Mouse (Mus musculus): ENCODE results near the gene Myo6.

Gene Myo6

DNA sequence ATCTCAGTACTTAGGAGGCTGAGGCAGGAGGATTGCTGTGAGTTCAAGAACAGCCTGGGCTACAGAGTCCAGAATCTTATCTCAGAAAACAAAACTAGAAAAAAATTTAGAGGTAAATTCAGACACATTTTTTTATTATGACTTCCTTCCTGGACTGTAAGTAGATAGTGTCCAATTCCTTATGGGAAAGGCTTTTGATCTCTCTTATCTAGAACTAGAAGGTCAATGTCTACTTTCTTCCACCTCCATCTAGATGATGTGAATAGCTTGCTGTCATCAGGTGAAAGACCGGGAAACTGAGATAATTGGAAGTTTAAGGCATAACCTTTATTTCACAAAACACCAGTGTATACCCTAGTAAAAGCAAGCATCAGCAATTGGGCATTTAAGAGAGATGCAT lies 16.9 kb downstream of the Myo6 start:
- no peak for DNase-seq (ENCODE audit: low spot score)

DNA sequence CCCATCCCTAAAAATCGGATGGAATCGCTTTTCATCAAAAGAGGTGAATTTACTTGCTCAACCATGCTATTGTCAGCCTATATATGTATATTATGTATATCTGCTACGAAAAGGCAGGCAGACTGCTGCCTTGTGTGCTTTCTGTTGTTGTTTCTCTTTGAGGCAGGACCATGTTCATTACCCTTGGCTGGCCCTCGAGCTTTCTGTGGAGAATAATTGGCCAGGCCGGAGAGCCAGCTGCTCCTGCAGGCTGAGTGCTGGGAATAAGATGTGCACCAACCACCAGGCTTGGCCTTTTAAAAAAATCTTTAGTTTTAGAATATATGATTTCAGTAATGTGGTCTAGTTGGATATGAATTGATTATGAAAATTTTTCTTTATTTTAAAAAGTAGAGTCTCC lies 19.3 kb downstream of the Myo6 start:
- DNase-seq (ENCODE audit: low spot score), result no peak

DNA sequence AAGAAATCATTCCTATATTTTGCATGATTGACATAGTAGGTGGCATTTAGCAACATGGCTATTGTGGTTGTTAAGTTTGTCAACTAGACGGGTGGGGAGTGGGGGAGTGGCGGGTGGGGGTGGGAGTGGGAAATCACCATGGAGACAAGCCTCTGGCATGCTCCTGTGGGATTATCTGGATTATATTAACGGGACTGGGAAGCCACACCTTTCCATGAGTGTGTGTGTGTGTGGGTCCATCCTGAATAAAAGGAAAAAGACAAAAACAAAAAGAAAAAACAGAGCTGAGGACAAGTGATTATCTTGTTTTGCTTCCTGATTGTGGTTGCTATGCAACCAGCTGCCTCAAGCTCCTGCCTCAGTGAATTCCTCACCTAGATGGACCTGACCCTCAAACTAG lies 20.9 kb downstream of the Myo6 start:
- DNase-seq (ENCODE audit: low spot score), result no peak

- DNase-seq (ENCODE audit: low spot score), result no peak
These were observed 21.9 kb downstream of the Myo6 start for GRCm38 (mm10) chr9:80186693-80187092.

- peak; percentile 63 for DNase-seq (ENCODE audit: low spot score)
These were observed 23.6 kb downstream of the Myo6 start for GRCm38 (mm10) chr9:80188324-80188893.

DNA sequence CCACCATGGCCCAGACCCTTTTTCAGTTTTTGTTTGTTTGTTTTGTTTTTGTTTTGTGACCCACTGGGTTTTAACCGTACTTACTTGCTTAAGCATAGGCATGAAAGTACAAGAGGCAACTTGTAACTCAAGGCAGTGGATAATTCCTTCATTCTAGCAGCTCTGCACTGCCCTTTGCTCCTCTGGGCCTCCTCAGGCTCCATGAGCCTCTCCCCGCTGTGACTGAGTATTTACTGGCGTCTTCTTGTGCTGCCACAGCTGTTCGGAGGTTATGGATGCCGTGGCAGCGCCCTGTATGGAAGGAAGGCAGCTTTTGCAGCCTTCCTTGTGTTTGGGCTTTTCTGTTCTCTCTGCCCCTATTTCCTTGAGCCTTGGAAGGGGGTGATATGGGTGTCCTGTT lies 26.4 kb downstream of the Myo6 start:
- DNase-seq (ENCODE audit: low spot score), result no peak

GRCm38 (mm10) chr9:80192324-80192723 lies 27.5 kb downstream of the Myo6 start:
- no peak for DNase-seq (ENCODE audit: low spot score)

- DNase-seq (ENCODE audit: low spot score), result no peak
These were observed 29.6 kb downstream of the Myo6 start for GRCm38 (mm10) chr9:80194446-80194845.

DNA sequence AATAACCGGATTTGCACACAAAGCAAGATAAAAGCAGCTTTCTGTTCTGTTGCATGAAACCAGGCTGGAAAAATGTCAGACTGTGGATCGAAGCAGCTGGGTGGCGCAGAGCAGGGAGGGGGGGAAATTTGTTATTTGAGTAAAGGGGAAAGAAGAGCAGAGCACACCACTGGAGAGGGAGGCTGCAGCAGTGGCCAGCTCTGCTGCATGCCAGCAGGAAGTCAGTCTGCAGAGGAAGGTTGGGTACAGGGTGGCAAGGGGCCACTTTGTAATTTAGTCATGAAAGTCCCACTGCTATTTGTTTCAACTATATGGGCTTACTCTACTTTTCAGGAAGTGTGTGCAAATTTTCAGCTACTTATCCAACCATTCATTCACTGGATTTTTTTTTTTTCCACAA lies 31.3 kb downstream of the Myo6 start:
- no peak for DNase-seq (ENCODE audit: low spot score)

DNA sequence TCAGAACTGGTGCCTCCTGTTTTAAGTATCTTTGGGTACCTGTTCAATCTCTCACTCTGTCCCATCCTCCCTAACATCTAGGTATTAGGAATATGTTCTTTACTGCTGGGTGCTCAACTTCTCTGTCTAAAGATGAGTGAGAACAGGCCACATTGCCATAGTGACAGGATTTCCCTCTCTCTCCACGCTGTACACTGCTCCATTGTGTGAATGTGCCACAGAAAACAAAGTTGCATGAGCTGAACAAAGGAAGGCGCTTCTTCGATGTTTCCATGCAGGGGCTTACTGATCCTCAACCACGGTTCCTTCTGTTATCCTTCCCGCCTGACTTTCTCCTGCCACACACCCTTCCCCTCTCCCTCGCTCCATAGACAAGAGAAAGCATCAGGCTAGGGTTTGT lies 32.4 kb downstream of the Myo6 start:
- DNase-seq (ENCODE audit: low spot score), result no peak

DNA sequence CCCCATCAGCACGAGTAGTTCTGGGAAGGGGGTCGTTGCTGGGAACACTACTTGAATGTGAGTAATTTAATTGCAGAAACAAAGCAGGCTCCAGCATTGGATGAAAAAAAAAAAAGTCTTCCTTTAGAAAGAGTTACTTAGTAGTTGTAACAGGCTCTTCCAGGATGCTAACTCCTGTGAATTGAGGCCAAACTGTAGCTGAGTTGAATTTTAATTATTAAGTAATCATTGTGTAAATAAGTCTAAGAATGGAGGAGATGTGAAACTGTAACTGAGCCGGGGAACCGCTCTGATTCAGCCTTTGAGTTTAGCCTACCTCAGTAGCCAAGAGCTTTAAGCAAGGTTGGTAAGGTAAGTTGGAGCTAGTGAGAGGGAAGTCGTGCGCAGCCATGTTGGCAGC lies 36.0 kb downstream of the Myo6 start:
- no peak for DNase-seq (ENCODE audit: low spot score)

DNA sequence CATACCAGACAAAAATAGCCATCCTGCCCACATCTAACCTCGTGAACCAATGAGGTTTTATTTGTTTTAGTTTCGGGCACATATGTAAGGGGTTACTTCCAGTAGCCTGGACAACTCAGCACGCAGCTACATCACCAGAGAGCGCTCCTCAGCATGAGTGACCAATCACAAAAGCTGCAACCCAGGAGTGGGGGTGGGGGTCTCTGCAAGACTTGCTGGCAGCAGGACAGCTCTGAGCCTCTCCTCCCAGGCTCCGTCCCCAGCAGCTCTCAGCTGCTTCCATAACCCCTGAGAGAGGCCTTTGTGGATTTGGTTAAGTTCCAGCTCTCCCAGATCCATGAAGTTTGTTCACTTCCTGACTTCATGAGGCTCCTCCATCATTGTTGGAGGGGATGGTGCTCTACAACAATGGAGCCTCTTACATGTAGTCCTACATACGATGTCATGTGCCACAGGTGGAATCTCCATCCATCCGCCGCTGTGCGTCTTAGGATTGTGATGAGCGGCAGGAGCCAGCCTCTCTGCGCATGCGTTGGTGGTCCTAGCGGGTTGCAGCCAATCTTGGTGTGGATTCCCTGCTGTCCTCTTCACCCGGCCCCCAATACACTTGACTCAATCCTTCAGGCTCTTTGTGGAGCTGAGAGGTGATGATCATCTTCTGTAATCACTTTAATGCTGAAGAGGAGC lies 37.7 kb downstream of the Myo6 start:
- no peak for DNase-seq (ENCODE audit: low spot score)

DNA sequence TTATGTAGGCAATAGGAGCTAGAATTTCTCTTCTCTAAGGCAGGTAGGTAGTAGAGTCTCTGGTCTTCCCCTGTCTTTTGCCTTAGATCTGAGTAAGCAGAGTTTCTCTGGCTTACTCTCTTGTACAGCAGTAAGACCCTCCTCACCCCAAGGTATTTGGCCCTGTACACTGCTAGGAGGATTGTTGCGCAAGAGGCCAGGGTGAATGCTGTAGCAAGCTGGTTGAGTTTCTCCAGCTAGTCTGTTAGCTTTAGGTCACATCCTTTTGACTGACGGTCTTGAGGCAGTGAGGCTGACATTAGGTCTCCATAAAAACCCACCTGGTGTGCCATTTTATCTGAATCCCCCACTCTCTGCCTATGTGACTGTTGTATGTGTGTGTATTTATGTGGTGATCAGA lies 43.9 kb downstream of the Myo6 start:
- no peak for DNase-seq (ENCODE audit: low spot score)

DNA sequence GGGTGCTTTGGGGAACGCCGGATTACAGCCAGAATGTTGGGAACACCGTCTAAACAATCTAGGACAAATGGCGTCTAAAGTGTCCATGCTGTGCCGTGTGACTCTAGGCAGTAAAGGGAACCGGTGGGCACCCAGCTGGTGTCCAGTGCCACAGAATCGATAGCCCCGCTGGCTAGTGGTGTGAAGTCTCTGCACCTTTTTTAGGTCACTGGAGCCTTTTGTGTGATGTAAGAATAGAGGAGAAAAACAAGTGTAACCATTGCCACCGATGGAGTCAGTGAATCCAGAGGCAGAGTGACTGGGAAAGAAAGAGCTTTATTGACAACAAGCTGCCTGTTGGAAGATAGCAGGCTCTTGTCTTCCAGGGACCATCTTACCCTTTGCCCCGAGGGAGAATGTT lies 44.6 kb downstream of the Myo6 start:
- peak; percentile 20 for DNase-seq (ENCODE audit: low spot score)

GRCm38 (mm10) chr9:80210096-80210495 lies 45.3 kb downstream of the Myo6 start:
- DNase-seq (ENCODE audit: low spot score), result no peak

DNA sequence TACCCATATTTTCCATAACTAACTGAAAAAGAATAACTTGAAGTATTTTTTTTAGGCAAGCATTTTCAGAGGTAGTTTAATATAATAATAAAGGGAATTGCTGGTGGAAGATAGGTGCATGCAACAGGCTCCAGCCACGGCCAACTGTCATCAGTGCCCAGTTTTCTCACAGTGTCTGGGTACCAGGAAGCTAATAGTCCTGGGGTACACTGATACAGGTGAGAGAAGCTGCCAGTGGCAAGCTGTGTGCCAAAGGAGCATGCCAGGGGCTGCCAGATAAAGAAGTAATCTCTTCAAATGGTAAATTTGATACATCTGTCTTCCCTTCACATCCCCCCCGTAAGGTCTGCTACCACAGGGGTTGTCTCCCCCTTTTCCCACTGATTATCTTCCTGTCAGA lies 48.6 kb downstream of the Myo6 start:
- DNase-seq (ENCODE audit: low spot score), result no peak

GRCm38 (mm10) chr9:80215502-80215901 lies 50.7 kb downstream of the Myo6 start:
- no peak for DNase-seq (ENCODE audit: low spot score)

- no peak for DNase-seq (ENCODE audit: low spot score)
These were observed 52.1 kb downstream of the Myo6 start for GRCm38 (mm10) chr9:80216786-80217501.

GRCm38 (mm10) chr9:80218718-80219117 lies 53.9 kb downstream of the Myo6 start:
- DNase-seq (ENCODE audit: low spot score), result peak; percentile 17

DNA sequence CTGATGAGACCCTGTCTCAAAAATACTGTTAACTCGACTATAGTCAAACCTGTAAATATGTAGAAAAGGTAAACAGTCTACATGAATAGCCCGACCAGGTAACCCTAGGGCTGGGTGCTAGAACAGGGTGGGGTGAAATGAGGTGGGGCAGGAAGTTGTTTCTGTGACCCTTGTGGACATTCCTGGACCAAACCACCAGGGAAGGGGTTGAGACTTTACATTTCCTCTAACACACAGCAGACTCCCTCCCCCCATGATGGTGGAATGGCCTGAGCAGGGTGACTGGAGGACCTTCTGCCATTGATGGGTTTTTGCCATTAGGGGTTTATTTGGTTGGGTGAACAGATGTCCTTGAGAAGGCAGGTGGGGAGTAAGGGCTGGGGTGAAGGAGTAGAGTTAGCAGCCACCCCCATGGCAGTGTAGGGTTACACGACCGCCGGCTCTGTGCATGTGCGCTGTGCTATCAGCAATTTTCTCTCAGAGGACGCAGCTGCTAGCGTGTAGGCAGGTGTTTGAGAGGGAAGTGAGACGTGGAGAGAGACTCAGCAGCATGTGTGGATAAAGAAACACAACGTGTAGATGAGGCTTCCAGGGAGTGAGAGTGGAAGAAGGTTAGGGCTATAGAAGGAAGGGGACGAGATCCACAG lies 59.3 kb downstream of the Myo6 start:
- DNase-seq (ENCODE audit: low spot score), result no peak

GRCm38 (mm10) chr9:80226579-80227325 lies 61.9 kb downstream of the Myo6 start:
- peak; percentile 22 for DNase-seq (ENCODE audit: low spot score)

GRCm38 (mm10) chr9:80233831-80234455 lies 69.1 kb downstream of the Myo6 start:
- no peak for DNase-seq (ENCODE audit: low spot score)
